Mouse (Mus musculus) frontal cortex, adult 2 months (tissue): ENCODE measurements around the gene Chchd5. TPM values are rescaled to one million over a fixed set of nuclear protein-coding genes. Genes with fewer than 3 reads are reported as not detected.

Source experiments
- DNase-seq, 2 experiments: peaks; one replicate each; pipeline ENCODE4 v3.0.0; 2022; ENCODE audit warnings: low spot score in 1 of 2; ENCODE audit errors: extremely low spot score in 1 of 2
- polyA plus RNA-seq: library from polyadenylated mRNA; depleted of rRNA; stranded (reverse); fragments of >200 nt; gene quantifications from 2 replicates; pipeline ENCODE4 v1.2.3, GENCODE M21; 2012; rRNA removed

The Chchd5 gene
- polyA plus RNA-seq, 1 experiment, result 14.9 TPM

- DNase-seq, result no peak
Measured at GRCm38 (mm10) chr2:129150386-129150785, 20.9 kb downstream of the Chchd5 start.

- no peak for DNase-seq
Measured at GRCm38 (mm10) chr2:129151111-129151510, 21.6 kb downstream of the Chchd5 start.

- no peak for DNase-seq
Measured at GRCm38 (mm10) chr2:129152751-129153150, 23.3 kb downstream of the Chchd5 start.

DNA sequence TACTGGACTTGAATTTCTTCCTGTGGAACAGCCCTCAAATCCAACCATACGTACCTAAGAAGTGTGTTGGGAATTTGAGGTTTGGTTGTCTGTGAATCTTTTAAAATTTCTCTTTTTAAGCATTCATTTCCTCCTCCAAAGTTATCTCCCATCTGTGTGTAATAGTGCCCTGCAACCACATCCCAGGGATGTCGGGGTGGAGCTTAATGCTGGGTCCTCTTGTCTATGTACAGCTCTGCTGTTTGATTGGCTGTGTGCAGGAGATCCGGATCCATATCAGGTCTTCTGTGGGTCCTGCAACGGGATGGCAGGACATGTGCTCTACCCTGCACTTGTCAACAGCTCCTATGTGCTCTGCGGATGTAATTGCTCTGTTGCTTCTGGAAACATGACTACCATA lies 35.3 kb downstream of the Chchd5 start:
- no peak for DNase-seq

GRCm38 (mm10) chr2:129166466-129167463 lies 37.3 kb downstream of the Chchd5 start:
- no peak for DNase-seq

- no peak for DNase-seq
Measured at GRCm38 (mm10) chr2:129173386-129173785, 43.9 kb downstream of the Chchd5 start.

- DNase-seq, result peak; percentile 39 to 79
Measured at GRCm38 (mm10) chr2:129174474-129174873, 45.0 kb downstream of the Chchd5 start.

DNA sequence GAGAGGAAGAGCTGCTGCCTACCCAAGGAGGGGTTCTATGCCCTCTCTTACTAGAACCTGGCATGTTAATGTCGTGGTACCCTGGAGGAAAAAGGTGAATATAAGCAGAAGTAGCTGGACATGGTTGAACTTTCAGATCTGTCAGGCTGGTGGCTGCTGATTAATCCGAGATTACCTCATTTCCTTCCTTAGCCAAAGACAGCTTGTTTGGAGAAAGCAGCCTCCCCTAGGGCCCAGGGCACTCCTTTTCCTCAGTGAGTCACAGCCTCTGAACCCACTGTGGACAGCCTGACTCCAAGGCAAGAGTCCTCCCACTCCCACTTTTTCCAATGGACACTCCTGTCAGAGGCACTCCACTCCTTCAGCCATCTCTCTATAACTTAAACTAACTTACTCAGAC lies 46.1 kb downstream of the Chchd5 start:
- no peak for DNase-seq

DNA sequence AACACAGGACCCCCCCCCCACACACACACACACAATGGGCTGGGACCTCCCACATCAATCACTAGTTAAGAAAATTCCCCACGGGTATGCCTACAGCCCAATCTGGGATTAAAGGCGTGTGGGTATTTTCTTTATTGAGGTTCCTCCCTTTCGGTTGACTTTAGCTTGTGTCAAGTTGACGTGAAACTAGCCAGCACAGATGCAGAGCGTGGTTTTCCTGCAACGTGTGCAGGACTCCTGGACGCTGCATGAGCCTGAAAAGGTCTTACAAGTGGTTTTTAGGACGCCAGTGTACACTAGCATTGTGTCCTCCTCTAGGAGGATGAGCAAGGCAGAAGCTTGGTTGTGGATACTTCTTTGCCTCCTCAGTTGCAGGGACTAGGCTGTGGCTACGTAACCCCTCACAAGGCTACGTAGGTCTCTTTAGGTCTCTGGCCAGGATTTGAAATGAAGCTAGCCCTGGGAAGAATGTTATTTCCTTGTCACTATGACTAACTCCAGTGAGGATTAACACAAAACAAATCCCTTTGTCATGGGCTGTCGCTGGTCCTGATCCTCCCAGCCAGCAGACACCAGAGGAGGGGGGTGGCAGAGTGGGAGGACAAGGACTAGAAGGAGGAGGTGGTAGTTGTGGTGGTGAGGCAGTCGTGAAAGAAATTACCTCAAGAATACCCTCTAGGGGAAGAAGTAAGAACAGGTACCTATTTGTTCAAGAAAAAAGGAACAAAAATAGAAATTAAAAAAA lies 47.3 kb downstream of the Chchd5 start:
- DNase-seq, result no peak

- DNase-seq, result no peak
Measured at GRCm38 (mm10) chr2:129177661-129178060, 48.2 kb downstream of the Chchd5 start.

DNA sequence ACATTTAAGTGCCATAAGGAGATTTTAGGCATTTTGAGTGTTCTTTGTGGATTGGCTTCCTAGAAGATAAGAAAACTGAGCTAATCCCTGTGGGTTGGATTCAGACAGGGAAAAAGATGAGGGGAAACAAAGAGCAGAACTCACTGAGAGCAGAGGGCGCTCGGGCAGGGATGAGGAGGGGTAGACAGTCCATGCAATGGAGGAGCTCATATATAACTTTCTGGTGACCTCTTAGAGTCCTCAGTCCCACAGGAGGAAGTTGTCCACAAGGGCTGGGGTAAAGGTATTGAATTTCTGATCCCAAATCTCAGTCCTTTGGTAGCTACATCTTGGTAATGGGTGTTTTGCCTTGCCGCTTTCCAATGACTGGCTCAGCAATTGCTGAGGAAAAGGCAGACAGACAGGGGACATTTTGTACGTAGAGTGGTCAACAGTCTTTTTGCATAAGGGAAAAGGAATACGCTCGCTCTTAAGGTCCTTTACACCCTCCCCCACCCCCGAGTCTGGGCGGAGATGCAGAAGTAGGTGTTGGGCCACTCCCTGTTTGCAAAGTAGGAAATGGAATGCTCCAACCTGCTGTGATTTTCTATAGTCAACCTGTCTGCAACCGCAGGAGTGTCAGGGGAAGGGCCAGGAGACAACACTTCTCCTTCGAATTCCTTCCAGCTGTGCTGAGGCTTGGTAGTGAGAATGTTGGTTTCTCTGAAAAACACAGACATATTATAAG lies 48.8 kb downstream of the Chchd5 start:
- no peak for DNase-seq

GRCm38 (mm10) chr2:129179946-129180853 lies 50.7 kb downstream of the Chchd5 start:
- no peak for DNase-seq

DNA sequence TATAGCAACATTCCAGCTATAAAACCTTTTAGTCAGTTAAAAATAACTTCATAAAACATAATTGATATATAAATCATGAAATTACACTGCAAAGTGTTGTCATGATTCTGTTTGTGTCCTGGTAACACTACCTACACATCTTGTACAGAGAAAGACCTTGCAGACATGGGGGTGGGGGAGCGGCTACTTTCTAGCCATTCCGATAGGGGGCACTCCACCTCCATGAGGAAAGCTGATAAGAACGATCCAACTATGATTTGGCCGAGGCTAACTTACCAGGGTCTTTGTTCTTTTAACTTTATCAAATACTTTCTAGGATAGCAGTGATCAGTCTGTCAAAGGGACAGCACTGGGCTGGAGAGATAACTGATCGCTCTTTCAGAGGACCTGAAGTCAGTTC lies 52.0 kb downstream of the Chchd5 start:
- DNase-seq, result no peak

GRCm38 (mm10) chr2:129182412-129182811 lies 52.9 kb downstream of the Chchd5 start:
- no peak for DNase-seq

GRCm38 (mm10) chr2:129183561-129184031 lies 54.1 kb downstream of the Chchd5 start:
- peak; percentile 74 to 78 for DNase-seq

Other genes with a start within 250 kb of the Chchd5 start
- 8.4 and 9.3 TPM in 2 replicates for gene Zc3h8, start 185.6 kb upstream of the Chchd5 start, polyA plus RNA-seq
- gene Zc3h6, start 162.3 kb upstream of the Chchd5 start, polyA plus RNA-seq, result 6.8 and 7.1 TPM in 2 replicates
- gene Gm10762, start 162.0 kb upstream of the Chchd5 start, polyA plus RNA-seq, result 5.1 and 5.3 TPM in 2 replicates
- 0.11 and 0.20 TPM in 2 replicates for gene Vinac1, start 81.5 kb upstream of the Chchd5 start, polyA plus RNA-seq
- gene Ttl, start 63.8 kb upstream of the Chchd5 start, polyA plus RNA-seq, result 30.1 and 30.8 TPM in 2 replicates
- gene Polr1b, start 28.7 kb upstream of the Chchd5 start, polyA plus RNA-seq, result 27.8 and 29.3 TPM in 2 replicates
- 159 and 177 TPM in 2 replicates for gene Slc20a1, start 69.1 kb downstream of the Chchd5 start, polyA plus RNA-seq
- 0.26 and 0.34 TPM in 2 replicates for gene Ckap2l, start 167.5 kb downstream of the Chchd5 start, polyA plus RNA-seq
- 1.3 and 1.4 TPM in 2 replicates for gene Il1a, start 180.3 kb downstream of the Chchd5 start, polyA plus RNA-seq
- 0.21 and 0.40 TPM in 2 replicates for gene Il1b, start 241.4 kb downstream of the Chchd5 start, polyA plus RNA-seq